ENCODE assay signal across 1 mouse cellular context in the genomic region with DNA sequence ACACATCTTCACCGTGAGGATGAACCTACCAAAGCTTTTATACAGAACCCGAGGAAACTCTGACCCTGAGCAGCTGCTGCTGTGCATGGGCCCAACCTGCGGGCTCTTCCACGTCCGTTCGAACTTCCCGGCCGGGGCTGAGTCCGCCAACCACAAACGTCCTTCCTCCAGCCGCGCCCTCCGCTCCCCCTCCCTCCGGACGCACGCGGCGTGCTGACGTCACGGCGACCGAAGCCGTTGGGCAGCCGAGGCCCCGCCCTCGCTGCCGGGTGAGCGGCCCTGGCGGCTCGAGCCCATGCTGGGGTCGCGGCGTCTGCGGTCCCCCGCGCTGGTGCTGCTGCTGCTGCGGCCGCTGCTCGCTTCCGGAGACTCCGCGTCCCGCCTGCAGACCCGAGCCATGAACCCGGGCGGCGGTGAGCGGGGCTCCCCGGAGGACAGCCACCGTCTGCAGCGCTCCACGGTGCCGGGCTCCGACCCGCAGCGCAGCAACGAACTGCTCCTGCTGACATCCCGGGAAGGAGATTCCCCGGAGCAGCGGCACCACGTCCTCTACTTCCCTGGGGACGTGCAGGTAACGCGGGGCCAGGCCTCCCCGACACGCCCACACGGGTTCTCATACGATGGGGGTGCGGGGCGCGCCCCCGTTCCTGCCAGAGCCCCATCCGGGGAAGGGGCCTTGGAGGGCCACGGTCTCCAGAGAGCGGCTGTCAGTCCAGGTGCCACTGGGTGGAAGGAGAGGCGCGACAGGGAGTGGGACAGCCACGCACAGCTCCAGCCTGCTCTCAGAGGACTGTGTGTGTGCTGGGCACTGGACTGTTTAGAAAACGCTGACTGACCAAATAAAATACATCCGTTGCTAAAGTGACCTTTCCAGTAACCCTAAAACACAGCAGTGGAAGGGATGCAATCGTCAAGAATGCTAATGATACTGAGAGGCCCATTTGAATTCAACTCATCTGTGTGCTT.
A peak's percentile ranks its signal among the peaks of the same experiment; 100 is the strongest.
TF ChIP-seq lines count a peak whose summit lies in the region.

1700066M21Rik (plus strand) TSS at position 245 of the 966 bp plus-strand sequence.

TF ChIP-seq in MEL, 35 proteins besides CTCF, POLR2A, EP300 and RAD21 (continued from another document):
- no peak for TF ChIP-seq USF1 (IDR thresholded peaks at IDR 0.05; ENCODE audit: low read depth, low read length)
- no peak; the same call in 1 of the 2 replicates for TF ChIP-seq E2F4 (IDR thresholded peaks at IDR 0.05; ENCODE audit: borderline replicate concordance, low read depth, low read length)
- peak; percentile 6; the same call in 1 of the 2 replicates for TF ChIP-seq MAX (IDR thresholded peaks at IDR 0.05; ENCODE audit: low read length)
- no peak for TF ChIP-seq ZNF384 (IDR thresholded peaks at IDR 0.05; ENCODE audit: low read depth, low read length)
- TF ChIP-seq BHLHE40 (IDR thresholded peaks at IDR 0.05; ENCODE audit: borderline replicate concordance, low read depth, low read length) = no peak
- 0 out of 2 replicates have a peak, but pooled peaks have one; percentile 4 for TF ChIP-seq RCOR1 (IDR thresholded peaks at IDR 0.05; ENCODE audit: low read depth, low read length)
- no peak for TF ChIP-seq NRF1 (IDR thresholded peaks at IDR 0.05; ENCODE audit: insufficient read depth, low read depth, low read length, poor library complexity, severe bottlenecking)
- TF ChIP-seq CHD1 (IDR thresholded peaks at IDR 0.05; ENCODE audit: low read depth, low read length) = no peak
- peak; percentile 61; the same call in 1 of the 2 replicates for TF ChIP-seq TCF12 (IDR thresholded peaks at IDR 0.05; ENCODE audit: low read depth, low read length)
- peak; percentile 34; the same call in 1 of the 2 replicates for TF ChIP-seq KAT2A (conservative IDR thresholded peaks at IDR 0.05; ENCODE audit: low read depth, low read length)
- TF ChIP-seq MYC (IDR thresholded peaks at IDR 0.05; ENCODE audit: low read depth, low read length) = no peak
- no peak for TF ChIP-seq GATA1 (IDR thresholded peaks at IDR 0.05; ENCODE audit: low read depth, low read length)
